Mouse (Mus musculus) liver, embryonic 15.5 days (tissue): ENCODE results near the gene Trmt13. TPM values are rescaled to one million over a fixed set of nuclear protein-coding genes. Genes with fewer than 3 reads are reported as not detected.
A peak's percentile ranks its signal among the peaks of the same experiment; 100 is the strongest.

ENCODE experiments used
- ATAC-seq: fragments of 200-750 bp; cut with Nextera tagmentation; 2 replicates; pipeline ENCODE4 v1.8.0; 2017; ENCODE audit warnings: moderate number of reproducible peaks, mild to moderate bottlenecking, moderate library complexity; ENCODE audit not compliant: insufficient read depth
- H3K27ac ChIP-seq: fragments of 300-500 bp; sonication (generic); replicated peaks from 2 replicates; pipeline ENCODE4 v1.5.1; 2015; ENCODE audit warnings: mild to moderate bottlenecking, inconsistent platforms
- H3K27me3 ChIP-seq: fragments of 300-500 bp; sonication (generic); 2 replicates; pipeline ENCODE4 v1.6.1; 2015; ENCODE audit warnings: mild to moderate bottlenecking, inconsistent platforms
- H3K36me3 ChIP-seq: fragments of 300-500 bp; sonication (generic); replicated peaks from 2 replicates; pipeline ENCODE4 v1.6.1; 2015; ENCODE audit warnings: moderate library complexity, mild to moderate bottlenecking, inconsistent platforms
- H3K4me1 ChIP-seq: fragments of 300-500 bp; sonication (generic); replicated peaks from 2 replicates; pipeline ENCODE4 v1.6.1; 2015; ENCODE audit warnings: inconsistent platforms
- H3K4me2 ChIP-seq: fragments of 300-500 bp; sonication (generic); 2 replicates; pipeline ENCODE4 v1.6.1; 2015; ENCODE audit warnings: moderate library complexity, mild to moderate bottlenecking, inconsistent platforms
- H3K4me3 ChIP-seq: fragments of 300-500 bp; sonication (generic); replicated peaks from 2 replicates; pipeline ENCODE4 v1.5.1; 2015; ENCODE audit warnings: mild to moderate bottlenecking, inconsistent platforms
- H3K9ac ChIP-seq: fragments of 300-500 bp; sonication (generic); 2 replicates; pipeline ENCODE4 v1.6.1; 2015; ENCODE audit warnings: moderate library complexity, mild to moderate bottlenecking, inconsistent platforms
- H3K9me3 ChIP-seq: fragments of 300-500 bp; sonication (generic); replicated peaks from 2 replicates; pipeline ENCODE4 v1.6.1; 2016; ENCODE audit warnings: inconsistent platforms
- WGBS: fragments of 180-500 bp; shearing (Covaris S2); methylation state at CpG from one replicate; pipeline ENCODE4 v1.1.7; 2015; ENCODE audit warnings: mixed read lengths; ENCODE audit not compliant: insufficient replicate concordance; 5-methylcytosine and 5-hydroxymethylcytosine counted together
- polyA plus RNA-seq: library from polyadenylated mRNA; unstranded; fragments of >200 nt; fragmentation: Nextera tagmentation; extraction: Ambion mirVana; gene quantifications from 2 replicates; pipeline ENCODE4 v1.2.1, GENCODE M21; 2015

Gene Trmt13
- polyA plus RNA-seq, 1 experiment from 2014 or later: 8.2 TPM

DNA sequence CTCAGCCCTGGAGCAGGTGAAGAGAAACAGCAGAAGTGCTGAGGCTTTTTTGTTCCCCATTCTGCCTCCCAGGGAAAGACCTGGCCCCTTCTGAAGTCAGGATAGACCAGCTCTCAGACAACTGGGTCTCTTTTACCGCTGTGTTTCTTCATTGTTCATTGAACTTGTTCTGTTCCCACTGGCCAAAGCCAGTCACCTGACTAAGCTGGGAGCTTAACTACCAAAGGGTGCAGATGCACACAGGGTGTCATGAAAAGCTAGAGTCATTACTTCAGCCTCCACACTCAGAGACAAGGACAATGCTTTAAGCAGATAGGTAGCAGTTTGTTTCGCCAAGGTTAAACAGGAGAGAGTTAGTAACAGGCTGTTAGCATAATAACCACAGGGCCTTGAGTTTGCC is 72.3 kb downstream of the Trmt13 start:
- no peak overlapping the region for H3K9ac ChIP-seq
- H3K4me2 ChIP-seq: no peak overlapping the region
- no peak overlapping the region for H3K4me3 ChIP-seq
- H3K4me1 ChIP-seq: 0 out of 2 replicates have a peak, but pooled peaks cover 7% of the 10 kb centered on the region
- H3K36me3 ChIP-seq: peaks cover 28% of the 10 kb centered on the region
- H3K27ac ChIP-seq: 0 out of 2 replicates have a peak overlapping the region, but pooled peaks have one; percentile 0
- H3K27me3 ChIP-seq: no peaks in the 10 kb centered on the region
- WGBS: 35% methylated on average over 2 of the region's 2 CpGs
- H3K9me3 ChIP-seq: no peaks in the 10 kb centered on the region
- ATAC-seq: no peak

DNA sequence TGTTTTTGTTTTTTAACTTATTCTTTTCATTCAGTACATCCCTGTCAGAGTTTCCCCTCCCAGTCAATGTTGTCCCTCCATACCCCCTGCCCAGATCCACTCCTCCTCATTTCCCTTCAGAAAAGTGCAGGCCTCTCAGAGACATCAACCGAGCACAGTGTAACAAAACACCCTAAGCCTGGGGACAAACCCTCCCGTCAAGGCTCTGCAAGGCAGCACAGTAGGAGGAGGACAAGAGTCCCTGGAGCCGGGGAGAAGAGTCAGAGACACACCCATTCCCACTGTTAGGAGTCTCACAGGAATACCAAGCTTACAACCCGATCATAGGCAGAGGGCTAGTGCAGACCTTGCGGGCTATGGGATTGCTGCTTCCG is 77.2 kb downstream of the Trmt13 start:
- WGBS: 72% methylated on average over 6 of the region's 6 CpGs
- Histone ChIP-seq H3K9me3 (no peaks in the 10 kb centered on the region), H3K9ac (no peak overlapping the region), H3K36me3 (peaks cover 33% of the 10 kb centered on the region), H3K4me2 (no peak overlapping the region), H3K27ac (no peak overlapping the region), H3K27me3 (no peaks in the 10 kb centered on the region), H3K4me1 (peaks cover 10% of the 10 kb centered on the region), H3K4me3 (no peak overlapping the region)
- no peak for ATAC-seq

DNA sequence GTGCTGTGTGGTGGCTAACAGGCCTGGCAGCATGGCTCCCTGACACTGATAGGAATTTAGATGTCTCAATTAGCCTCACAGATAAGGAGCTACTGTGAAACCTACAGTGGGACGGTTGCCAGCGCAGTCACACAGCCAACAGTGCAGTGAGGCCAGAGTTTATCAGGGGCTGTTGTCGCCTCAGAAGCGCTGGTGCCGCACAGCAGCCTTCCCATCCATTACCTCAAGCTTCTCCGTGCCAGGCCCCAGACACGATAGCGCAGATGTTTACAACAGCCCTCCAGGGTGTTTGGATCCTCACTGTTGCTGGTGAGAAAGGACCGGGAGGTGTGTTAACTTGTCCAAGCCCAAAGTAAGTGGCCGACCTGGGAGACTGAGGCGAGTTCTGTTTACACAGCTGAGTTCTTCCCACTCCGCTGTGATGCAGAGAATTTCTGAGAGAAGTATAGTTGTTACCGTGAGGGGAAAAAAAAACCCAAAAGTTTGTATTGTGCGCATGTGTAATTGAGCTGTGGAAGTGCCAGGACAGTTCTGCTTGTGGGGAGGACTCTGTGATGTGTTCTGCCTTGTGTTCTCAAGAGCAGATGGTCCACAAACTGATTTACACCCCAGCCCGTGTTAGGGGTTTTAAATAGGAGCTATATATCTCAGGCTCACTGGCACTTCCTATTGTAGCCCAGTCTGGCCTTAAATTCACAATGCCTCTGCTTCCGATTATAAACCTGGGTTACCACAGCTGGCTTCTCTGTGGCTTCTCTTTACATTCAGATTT is 77.8 kb downstream of the Trmt13 start:
- Histone ChIP-seq H3K9ac (no peak overlapping the region), H3K4me2 (peak overlapping the region; percentile 29; the same call in 1 of the 2 replicates), H3K4me1 (peaks cover 8% of the 10 kb centered on the region), H3K9me3 (no peaks in the 10 kb centered on the region), H3K4me3 (no peak overlapping the region), H3K27me3 (no peaks in the 10 kb centered on the region), H3K27ac (0 out of 2 replicates have a peak overlapping the region, but pooled peaks have one; percentile 9), H3K36me3 (peaks cover 33% of the 10 kb centered on the region)
- WGBS: 34% methylated on average over 16 of the region's 16 CpGs
- ATAC-seq: peak; percentile 86

Other genes starting within 250 kb of the Trmt13 start
- 1.9 and 2.1 TPM in 2 replicates for gene Cdc14a, start 190.6 kb downstream of the Trmt13 start, polyA plus RNA-seq
- gene Rtca, start 106.4 kb downstream of the Trmt13 start, polyA plus RNA-seq: 24.4 and 25.1 TPM in 2 replicates
- gene Dbt, start 101.5 kb downstream of the Trmt13 start, polyA plus RNA-seq: 14.2 and 16.1 TPM in 2 replicates
- 2.8 and 2.9 TPM in 2 replicates for gene Lrrc39, start 51.6 kb downstream of the Trmt13 start, polyA plus RNA-seq
- gene Sass6, start 19.6 kb downstream of the Trmt13 start, polyA plus RNA-seq: 17.0 and 18.5 TPM in 2 replicates
- 33.3 and 34.9 TPM in 2 replicates for gene Mfsd14a, start 48.1 kb upstream of the Trmt13 start, polyA plus RNA-seq
- not detected in 2 replicates for gene Gm43191, start 66.7 kb upstream of the Trmt13 start, polyA plus RNA-seq
- 7.7 and 8.4 TPM in 2 replicates for gene Slc35a3, start 98.2 kb upstream of the Trmt13 start, polyA plus RNA-seq
- gene Agl, start 193.6 kb upstream of the Trmt13 start, polyA plus RNA-seq: 10.3 and 12.1 TPM in 2 replicates
- gene Frrs1, start 244.9 kb upstream of the Trmt13 start, polyA plus RNA-seq: 38.0 and 43.0 TPM in 2 replicates